Mouse (Mus musculus): ENCODE results near the gene Vgll4. TPM values are rescaled to one million over a fixed set of nuclear protein-coding genes. Genes with fewer than 3 reads are reported as not detected.

Vgll4 gene
- total and polyA plus RNA-seq, 3 experiments = 34.6 to 73.7 (median 37.3) TPM

DNA sequence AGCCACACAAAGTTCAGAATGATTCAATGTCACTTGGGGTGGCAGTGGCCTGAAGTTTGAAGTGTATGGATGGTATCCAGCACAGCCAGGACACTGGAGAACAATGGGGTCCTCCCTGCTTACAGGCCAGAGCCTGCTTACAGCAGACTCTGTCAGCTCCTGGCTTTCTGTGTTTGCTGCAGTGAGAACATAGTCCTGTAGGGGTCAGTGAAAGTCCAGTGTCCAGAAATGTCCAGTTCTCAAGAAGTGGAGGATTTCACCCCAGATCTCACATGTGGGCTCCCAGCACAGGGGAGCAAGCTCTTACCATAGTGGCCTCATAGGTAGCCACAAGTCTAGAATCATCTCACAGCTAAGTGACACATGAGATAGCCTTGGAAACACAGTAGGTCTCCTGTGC is 40.4 kb downstream of the Vgll4 start:
- in situ Hi-C loops (cut with MboI; ENCODE audit: low pct_ligation_motif_present, low pct_unique_long_range_greater_than_20kb, low sequenced_read_pairs) = loop anchor here (25.0 kb wide), 1 partner anchor 333 kb away; the partner anchor contains the start of gene Timp4
- H3K4me1 ChIP-seq (ENCODE audit: control insufficient read depth in 1 of 2, insufficient read depth in 2 of 2) = peaks cover 35 to 70% of the 10 kb centered on the region in 2 experiments
- dilution Hi-C loops (cut with MboI; ENCODE audit: extremely low pct_ligation_motif_present, extremely low pct_unique_long_range_greater_than_20kb, low sequenced_read_pairs) = no loop called here
- no peaks in the 10 kb centered on the region for H3K27me3 ChIP-seq (replicated peaks)
- peak overlapping the region in 1 of 3 experiments; percentile 5 for H3K4me3 ChIP-seq (replicated peaks in 1 of 3; ENCODE audit: low read depth in 2 of 3, low read length in 2 of 3, poor library complexity in 1 of 3)
- peaks cover 4 to 11% of the 10 kb centered on the region in 2 experiments for H3K36me3 ChIP-seq (replicated peaks in 1 of 2; ENCODE audit: control insufficient read depth in 1 of 2, insufficient read depth in 1 of 2, low read length in 1 of 2)
- peaks cover 9% of the 10 kb centered on the region for H3K9me3 ChIP-seq (replicated peaks; ENCODE audit: low read length)
- no peak for TF ChIP-seq TBP (conservative IDR thresholded peaks at IDR 0.05; ENCODE audit: low read depth, low read length)
- peak; percentile 81 for TF ChIP-seq ZC3H11A (IDR thresholded peaks at IDR 0.05; ENCODE audit: low read depth, low read length)
- TF ChIP-seq MXI1 (IDR thresholded peaks at IDR 0.05; ENCODE audit: low read depth, low read length) = 0 out of 2 replicates have a peak, but pooled peaks have one; percentile 56
- TF ChIP-seq SMC3 (IDR thresholded peaks at IDR 0.05; ENCODE audit: low read depth, low read length) = peak; percentile 97
- TF ChIP-seq NRF1 (IDR thresholded peaks at IDR 0.05; ENCODE audit: low read depth, low read length) = no peak
- no peak for TF ChIP-seq KAT2A (IDR thresholded peaks at IDR 0.05; ENCODE audit: insufficient replicate concordance, low read length)
- no peak for TF ChIP-seq USF2 (conservative IDR thresholded peaks at IDR 0.05; ENCODE audit: low read depth, low read length)
- TF ChIP-seq MEF2A (IDR thresholded peaks at IDR 0.05; ENCODE audit: borderline replicate concordance, low read depth, low read length) = peak; percentile 34
- no peak for TF ChIP-seq MAZ (IDR thresholded peaks at IDR 0.05; ENCODE audit: low read depth, low read length)
- TF ChIP-seq IRF4 (IDR thresholded peaks at IDR 0.05; ENCODE audit: low read depth, low read length) = 0 out of 2 replicates have a peak, but pooled peaks have one; percentile 32
- no peak for TF ChIP-seq USF1 (IDR thresholded peaks at IDR 0.05; ENCODE audit: low read depth, low read length)
- TF ChIP-seq EP300 (IDR thresholded peaks at IDR 0.05; ENCODE audit: low read length) = no peak
- TF ChIP-seq PAX5 (IDR thresholded peaks at IDR 0.05; ENCODE audit: low read length) = no peak
- no peak; the same call in none of the 2 replicates for TF ChIP-seq NELFE (IDR thresholded peaks at IDR 0.05; ENCODE audit: low read depth, low read length)
- 0 out of 2 replicates have a peak, but pooled peaks have one; percentile 41 for TF ChIP-seq MAX (IDR thresholded peaks at IDR 0.05; ENCODE audit: low read length)
- TF ChIP-seq SIN3A (IDR thresholded peaks at IDR 0.05; ENCODE audit: low read length) = peak; percentile 47; the same call in 1 of the 2 replicates
- no peak for TF ChIP-seq JUND (conservative IDR thresholded peaks at IDR 0.05; ENCODE audit: low read depth, low read length)
- no peak for TF ChIP-seq UBTF (IDR thresholded peaks at IDR 0.05; ENCODE audit: low read depth, low read length)
- no peak for TF ChIP-seq JUN (IDR thresholded peaks at IDR 0.05; ENCODE audit: insufficient read depth, low read depth, low read length)
- no peak for TF ChIP-seq BHLHE40 (IDR thresholded peaks at IDR 0.05; ENCODE audit: low read depth, low read length)
- TF ChIP-seq HCFC1 (IDR thresholded peaks at IDR 0.05; ENCODE audit: low read depth, low read length) = no peak
- TF ChIP-seq RAD21 (IDR thresholded peaks at IDR 0.05; ENCODE audit: low read depth, low read length) = peak; percentile 92
- TF ChIP-seq RCOR1 (conservative IDR thresholded peaks at IDR 0.05; ENCODE audit: low read depth, low read length) = no peak
- TF ChIP-seq ZMIZ1 (IDR thresholded peaks at IDR 0.05; ENCODE audit: low read depth, low read length) = no peak
- no peak for TF ChIP-seq CHD1 (IDR thresholded peaks at IDR 0.05; ENCODE audit: low read depth, low read length)
- no peak; the same call in 1 of the 2 replicates for TF ChIP-seq POLR2A (IDR thresholded peaks at IDR 0.05; ENCODE audit: low read depth, low read length)
- no peak for TF ChIP-seq CHD2 (IDR thresholded peaks at IDR 0.05; ENCODE audit: low read length)
- TF ChIP-seq POLR2AphosphoS2 (IDR thresholded peaks at IDR 0.05; ENCODE audit: low read depth, low read length) = no peak
- peak; percentile 14 for TF ChIP-seq TCF12 (IDR thresholded peaks at IDR 0.05; ENCODE audit: low read depth, low read length)
- TF ChIP-seq ZNF384 (IDR thresholded peaks at IDR 0.05; ENCODE audit: low read depth, low read length) = no peak
- no peak for TF ChIP-seq GABPA (IDR thresholded peaks at IDR 0.05; ENCODE audit: insufficient replicate concordance, low read depth, low read length)
- no peak for TF ChIP-seq MAFK (IDR thresholded peaks at IDR 0.05; ENCODE audit: insufficient replicate concordance, low read length)
- peak; percentile 18; the same call in 1 of the 2 replicates for TF ChIP-seq ZKSCAN1 (IDR thresholded peaks at IDR 0.05; ENCODE audit: borderline replicate concordance, low read depth, low read length)
- TF ChIP-seq MYC (IDR thresholded peaks at IDR 0.05; ENCODE audit: low read depth, low read length) = peak; percentile 83
- no peak for TF ChIP-seq E2F4 (IDR thresholded peaks at IDR 0.05; ENCODE audit: insufficient replicate concordance, low read depth, low read length)
- no peak for TF ChIP-seq ELF1 (IDR thresholded peaks at IDR 0.05; ENCODE audit: low read depth, low read length)
- TF ChIP-seq CTCF (conservative IDR thresholded peaks at IDR 0.05 in 1 of 2, IDR thresholded peaks at IDR 0.05 in 1 of 2; ENCODE audit: low read depth in 2 of 2, low read length in 2 of 2) = peak; percentile 58 to 93; a peak in 3 of 4 replicates
- TF ChIP-seq ETS1 (conservative IDR thresholded peaks at IDR 0.05; ENCODE audit: low read depth, low read length) = no peak
- peak overlapping the region; percentile 59; the same call in 1 of the 2 replicates for H3K9ac ChIP-seq (ENCODE audit: insufficient read depth, low read depth)
- H3K27ac ChIP-seq (ENCODE audit: insufficient read depth, low read depth) = peak overlapping the region; percentile 98
- DNase-seq (ENCODE audit: extremely low read depth) = peak; percentile 73
- H3K4me2 ChIP-seq (ENCODE audit: insufficient read depth, low read depth, poor library complexity, severe bottlenecking) = peak overlapping the region; percentile 83; the same call in 1 of the 2 replicates
- H3K79me2 ChIP-seq (replicated peaks; ENCODE audit: control insufficient read depth, extremely low read depth, insufficient read depth, poor library complexity, severe bottlenecking) = peaks cover 31% of the 10 kb centered on the region

Measured in CH12.LX (cell line).